Mouse (Mus musculus): Measurements from ENCODE around the gene Ptpn13. TPM values are rescaled to one million over a fixed set of nuclear protein-coding genes. Genes with fewer than 3 reads are reported as not detected.

The Ptpn13 gene
- polyA plus RNA-seq, 1 experiment from 2014 or later: 15.1 TPM

DNA sequence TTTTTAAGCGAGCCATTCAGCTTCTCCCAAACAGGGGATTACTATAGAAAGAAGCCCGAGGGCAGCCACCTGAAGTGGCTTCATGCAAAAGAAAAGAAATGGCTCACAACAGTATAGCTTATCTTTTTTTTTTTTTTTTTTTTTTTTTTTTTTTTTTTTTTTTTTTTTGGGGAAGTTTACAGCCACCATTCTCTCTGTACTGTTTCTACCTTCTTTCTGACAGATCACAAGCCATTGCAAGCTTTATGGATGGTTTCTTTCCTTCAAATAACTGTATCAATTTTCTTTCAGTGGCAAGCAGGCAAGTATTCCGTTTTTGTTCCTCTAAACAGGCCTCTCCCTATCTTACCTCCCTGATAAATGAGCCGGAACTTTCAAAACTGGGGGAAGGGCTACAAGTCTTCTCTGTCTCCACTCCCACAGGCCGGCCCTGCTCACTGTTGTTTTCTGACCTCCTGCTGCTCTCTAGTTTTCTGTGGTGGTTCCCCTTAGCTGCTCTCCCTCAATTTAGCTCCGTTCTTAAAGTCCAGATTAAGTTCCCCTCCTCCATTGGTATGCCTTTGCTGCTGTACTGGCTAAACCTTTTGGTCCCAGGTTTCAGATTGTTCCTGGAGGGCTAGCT, 1.6 kb upstream of the Ptpn13 start:
- peak overlapping the region; percentile 58 for H3K27ac ChIP-seq (ENCODE audit: poor library complexity, severe bottlenecking)
- no peak overlapping the region for H3K9ac ChIP-seq
- ATAC-seq (ENCODE audit: insufficient number of reproducible peaks, low FRiP score): no peak
- H3K4me3 ChIP-seq: no peak overlapping the region
- H3K4me2 ChIP-seq: peak overlapping the region; percentile 88
- peaks cover 36% of the 10 kb centered on the region for H3K4me1 ChIP-seq (replicated peaks)
- no peaks in the 10 kb centered on the region for H3K27me3 ChIP-seq (replicated peaks)
- no peaks in the 10 kb centered on the region for H3K9me3 ChIP-seq (replicated peaks)
- whole genome bisulfite sequencing: 13% methylated on average over 6 of the region's 6 CpGs
- no peaks in the 10 kb centered on the region for H3K36me3 ChIP-seq

GRCm38 (mm10) chr5:103423927-103424315, 1.1 kb upstream of the Ptpn13 start:
- Histone ChIP-seq H3K4me1 (replicated peaks) (peaks cover 41% of the 10 kb centered on the region), H3K36me3 (no peaks in the 10 kb centered on the region), H3K4me3 (0 out of 2 replicates have a peak overlapping the region, but pooled peaks have one; percentile 96), H3K9ac (no peak overlapping the region), H3K27me3 (replicated peaks) (no peaks in the 10 kb centered on the region), H3K9me3 (replicated peaks) (no peaks in the 10 kb centered on the region), H3K27ac (ENCODE audit: poor library complexity, severe bottlenecking) (peak overlapping the region; percentile 58), H3K4me2 (peak overlapping the region; percentile 88)
- WGBS: 4% methylated on average over 5 of the region's 5 CpGs
- no peak for ATAC-seq (ENCODE audit: insufficient number of reproducible peaks, low FRiP score)

- no peaks in the 10 kb centered on the region for H3K9me3 ChIP-seq (replicated peaks)
- H3K27me3 ChIP-seq (replicated peaks): no peaks in the 10 kb centered on the region
- WGBS: under 1% methylated on average over 66 of the region's 67 CpGs
- peak overlapping the region; percentile 96 for H3K4me3 ChIP-seq
- H3K36me3 ChIP-seq: no peaks in the 10 kb centered on the region
- peak overlapping the region; percentile 88 for H3K4me2 ChIP-seq
- peaks cover 40% of the 10 kb centered on the region for H3K4me1 ChIP-seq (replicated peaks)
- H3K9ac ChIP-seq: peak overlapping the region; percentile 94
- peak overlapping the region; percentile 87 for H3K27ac ChIP-seq (ENCODE audit: poor library complexity, severe bottlenecking)
- peak; percentile 8; the same call in 1 of the 2 replicates for ATAC-seq (ENCODE audit: insufficient number of reproducible peaks, low FRiP score)
Observed at GRCm38 (mm10) chr5:103425363-103426031, 505 bp downstream of the Ptpn13 start.

GRCm38 (mm10) chr5:103426250-103426649, 1.3 kb downstream of the Ptpn13 start:
- peaks cover 36% of the 10 kb centered on the region for H3K4me1 ChIP-seq (replicated peaks)
- no peaks in the 10 kb centered on the region for H3K36me3 ChIP-seq
- peak overlapping the region; percentile 96 for H3K4me3 ChIP-seq
- H3K9ac ChIP-seq: peak overlapping the region; percentile 94
- no peak overlapping the region for H3K27ac ChIP-seq (ENCODE audit: poor library complexity, severe bottlenecking)
- H3K27me3 ChIP-seq (replicated peaks): no peaks in the 10 kb centered on the region
- no peak for ATAC-seq (ENCODE audit: insufficient number of reproducible peaks, low FRiP score)
- peak overlapping the region; percentile 88 for H3K4me2 ChIP-seq
- WGBS: 15% methylated on average over 9 of the region's 9 CpGs
- no peaks in the 10 kb centered on the region for H3K9me3 ChIP-seq (replicated peaks)

DNA sequence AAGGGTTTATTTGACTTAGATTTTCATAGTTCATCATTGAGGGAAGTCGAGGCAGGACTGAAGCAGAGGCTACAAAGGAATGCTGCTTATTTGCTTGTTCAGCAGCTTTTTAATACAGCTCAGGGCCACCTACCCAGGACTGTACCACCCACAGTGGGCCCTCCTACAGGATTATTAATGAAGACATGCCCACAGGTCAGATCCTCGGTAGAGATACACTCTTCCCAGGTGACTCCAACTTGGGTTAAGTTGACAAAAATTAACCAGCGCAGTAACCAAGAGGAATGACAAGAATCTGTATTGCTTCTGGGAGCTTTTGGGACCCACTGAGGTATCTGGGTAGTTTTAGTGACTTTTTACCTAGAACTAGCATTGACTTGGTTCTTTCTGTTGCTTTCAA, 6.0 kb downstream of the Ptpn13 start:
- no peaks in the 10 kb centered on the region for H3K9me3 ChIP-seq (replicated peaks)
- H3K27ac ChIP-seq (ENCODE audit: poor library complexity, severe bottlenecking): no peak overlapping the region
- no peak overlapping the region for H3K4me3 ChIP-seq
- WGBS: 82% methylated on average over 3 of the region's 3 CpGs
- H3K4me2 ChIP-seq: no peak overlapping the region
- H3K36me3 ChIP-seq: no peaks in the 10 kb centered on the region
- H3K9ac ChIP-seq: no peak overlapping the region
- peaks cover 31% of the 10 kb centered on the region for H3K4me1 ChIP-seq (replicated peaks)
- H3K27me3 ChIP-seq (replicated peaks): no peaks in the 10 kb centered on the region
- ATAC-seq (ENCODE audit: insufficient number of reproducible peaks, low FRiP score): no peak

- Histone ChIP-seq H3K27me3 (replicated peaks) (no peaks in the 10 kb centered on the region), H3K9ac (no peak overlapping the region), H3K4me3 (no peak overlapping the region), H3K9me3 (replicated peaks) (no peaks in the 10 kb centered on the region), H3K36me3 (no peaks in the 10 kb centered on the region), H3K27ac (ENCODE audit: poor library complexity, severe bottlenecking) (no peak overlapping the region), H3K4me1 (replicated peaks) (peaks cover 35% of the 10 kb centered on the region), H3K4me2 (no peak overlapping the region)
- 38% methylated on average over 3 of the region's 3 CpGs for WGBS
- ATAC-seq (ENCODE audit: insufficient number of reproducible peaks, low FRiP score): no peak
Observed at GRCm38 (mm10) chr5:103431479-103431878, 6.5 kb downstream of the Ptpn13 start.

GRCm38 (mm10) chr5:103436039-103436944, 11.3 kb downstream of the Ptpn13 start:
- no peaks in the 10 kb centered on the region for H3K9me3 ChIP-seq (replicated peaks)
- peak; percentile 57; the same call in 1 of the 2 replicates for ATAC-seq (ENCODE audit: insufficient number of reproducible peaks, low FRiP score)
- H3K36me3 ChIP-seq: no peaks in the 10 kb centered on the region
- H3K4me2 ChIP-seq: peak overlapping the region; percentile 70
- peak overlapping the region; percentile 44 for H3K4me3 ChIP-seq
- H3K9ac ChIP-seq: peak overlapping the region; percentile 63
- peaks cover 16% of the 10 kb centered on the region for H3K4me1 ChIP-seq (replicated peaks)
- H3K27ac ChIP-seq (ENCODE audit: poor library complexity, severe bottlenecking): peak overlapping the region; percentile 8; the same call in 1 of the 2 replicates
- no peaks in the 10 kb centered on the region for H3K27me3 ChIP-seq (replicated peaks)
- 9% methylated on average over 19 of the region's 19 CpGs for WGBS

DNA sequence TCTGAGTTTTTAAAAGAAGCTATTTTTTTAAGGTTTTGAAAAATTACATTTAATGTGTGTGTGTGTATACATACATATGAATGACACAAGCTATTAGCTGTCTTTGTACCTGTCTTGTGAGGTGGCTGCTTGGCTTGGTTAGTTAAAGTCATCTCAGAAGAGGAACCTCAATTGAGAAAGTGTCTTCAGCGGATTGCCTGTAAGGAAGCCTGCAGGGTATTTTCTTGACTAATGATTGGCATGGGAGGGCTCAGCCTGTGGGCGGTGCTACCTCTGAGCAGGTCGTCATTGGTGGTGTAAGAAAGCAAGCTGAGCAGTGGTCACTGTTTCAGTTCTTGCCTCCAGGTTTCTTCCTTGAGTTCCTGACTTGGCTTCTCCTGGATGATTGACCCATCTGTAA, 12.7 kb downstream of the Ptpn13 start:
- Histone ChIP-seq H3K9me3 (replicated peaks) (no peaks in the 10 kb centered on the region), H3K27me3 (replicated peaks) (no peaks in the 10 kb centered on the region), H3K4me1 (replicated peaks) (peaks cover 13% of the 10 kb centered on the region), H3K36me3 (no peaks in the 10 kb centered on the region), H3K9ac (no peak overlapping the region), H3K4me3 (no peak overlapping the region), H3K4me2 (no peak overlapping the region), H3K27ac (ENCODE audit: poor library complexity, severe bottlenecking) (no peak overlapping the region)
- no peak for ATAC-seq (ENCODE audit: insufficient number of reproducible peaks, low FRiP score)
- 63% methylated on average over 3 of the region's 3 CpGs for WGBS

GRCm38 (mm10) chr5:103439171-103439570, 14.2 kb downstream of the Ptpn13 start:
- Histone ChIP-seq H3K27me3 (replicated peaks) (no peaks in the 10 kb centered on the region), H3K9ac (no peak overlapping the region), H3K36me3 (no peaks in the 10 kb centered on the region), H3K4me2 (no peak overlapping the region), H3K4me1 (replicated peaks) (peaks cover 16% of the 10 kb centered on the region), H3K9me3 (replicated peaks) (no peaks in the 10 kb centered on the region), H3K4me3 (no peak overlapping the region), H3K27ac (ENCODE audit: poor library complexity, severe bottlenecking) (no peak overlapping the region)
- 75% methylated on average over 11 of the region's 11 CpGs for WGBS
- no peak for ATAC-seq (ENCODE audit: insufficient number of reproducible peaks, low FRiP score)

- Histone ChIP-seq H3K4me1 (replicated peaks) (peaks cover 16% of the 10 kb centered on the region), H3K27ac (ENCODE audit: poor library complexity, severe bottlenecking) (no peak overlapping the region), H3K27me3 (replicated peaks) (no peaks in the 10 kb centered on the region), H3K9me3 (replicated peaks) (no peaks in the 10 kb centered on the region), H3K9ac (no peak overlapping the region), H3K4me3 (no peak overlapping the region), H3K36me3 (no peaks in the 10 kb centered on the region), H3K4me2 (no peak overlapping the region)
- no peak for ATAC-seq (ENCODE audit: insufficient number of reproducible peaks, low FRiP score)
- 87% methylated on average over 11 of the region's 11 CpGs for WGBS
Observed at GRCm38 (mm10) chr5:103440418-103441276, 15.7 kb downstream of the Ptpn13 start.

Data from heart, embryonic 12.5 days (tissue).